Mouse (Mus musculus) embryonic facial prominence, embryonic 12.5 days (tissue): Measurements from ENCODE around the gene Retreg2. TPM values are rescaled to one million over a fixed set of nuclear protein-coding genes. Genes with fewer than 3 reads are reported as not detected.

Experiments
- ATAC-seq: fragments of 200-750 bp; cut with Nextera tagmentation; 2 replicates; pipeline ENCODE4 v1.8.0; 2017; ENCODE audit not compliant: insufficient number of reproducible peaks, insufficient read depth, low FRiP score, low TSS enrichment
- H3K27ac ChIP-seq: fragments of 300-500 bp; sonication (generic); 2 replicates; pipeline ENCODE4 v1.5.1; 2016; ENCODE audit warnings: mild to moderate bottlenecking
- H3K27me3 ChIP-seq: fragments of 300-500 bp; sonication (generic); 2 replicates; pipeline ENCODE4 v1.6.1; 2016; ENCODE audit warnings: mild to moderate bottlenecking, moderate library complexity
- H3K36me3 ChIP-seq: fragments of 300-500 bp; sonication (generic); 2 replicates; pipeline ENCODE4 v1.6.1; 2016; ENCODE audit warnings: mild to moderate bottlenecking
- H3K4me1 ChIP-seq: fragments of 300-500 bp; sonication (generic); 2 replicates; pipeline ENCODE4 v1.6.1; 2016
- H3K4me2 ChIP-seq: fragments of 300-500 bp; sonication (generic); replicated peaks from 2 replicates; pipeline ENCODE4 v1.6.1; 2016; ENCODE audit warnings: mild to moderate bottlenecking, moderate library complexity
- H3K4me3 ChIP-seq: fragments of 300-500 bp; sonication (generic); 2 replicates; pipeline ENCODE4 v1.5.1; 2016; ENCODE audit warnings: mild to moderate bottlenecking
- H3K9ac ChIP-seq: fragments of 300-500 bp; sonication (generic); 2 replicates; pipeline ENCODE4 v1.6.1; 2016; ENCODE audit warnings: mild to moderate bottlenecking, moderate library complexity
- H3K9me3 ChIP-seq: fragments of 300-500 bp; sonication (generic); 2 replicates; pipeline ENCODE4 v1.6.1; 2016; ENCODE audit warnings: mild to moderate bottlenecking, moderate library complexity
- WGBS: fragments of 180-500 bp; shearing (Covaris S2); methylation state at CpG from one replicate; pipeline ENCODE4 v1.1.7; 2016; 5-methylcytosine and 5-hydroxymethylcytosine counted together
- polyA plus RNA-seq: library from polyadenylated mRNA; unstranded; fragments of >200 nt; fragmentation: Nextera tagmentation; extraction: Ambion mirVana; gene quantifications from 2 replicates; pipeline ENCODE4 v1.2.1, GENCODE M21; 2016

The Retreg2 gene
- polyA plus RNA-seq, result 43.4 and 46.7 TPM in 2 replicates

- Histone ChIP-seq H3K4me3 (peak within 1 kb of the TSS; percentile 91), H3K4me1 (peaks cover 15% of the 10 kb centered on the region), H3K9me3 (no peaks in the 10 kb centered on the region), H3K9ac (peak within 1 kb of the TSS; percentile 92), H3K4me2 (peak within 1 kb of the TSS; percentile 92), H3K27me3 (no peaks in the 10 kb centered on the region), H3K36me3 (peaks cover 54% of the 10 kb centered on the region), H3K27ac (peak within 1 kb of the TSS; percentile 97)
- ATAC-seq, result peak; percentile 83
- WGBS, result under 1% methylated on average over 89 of the region's 91 CpGs
Observed at GRCm38 (mm10) chr1:75142301-75143261, at the start of gene Retreg2, which contains the start of gene Cnppd1. TSS of gene Retreg2 (plus strand) at chr1:75142778. TSS of gene Cnppd1 (minus strand) at chr1:75142711.

- WGBS, result 84% methylated on average over 3 of the region's 3 CpGs
Observed at GRCm38 (mm10) chr1:75122211-75122610, 20.4 kb upstream of the Retreg2 start.

GRCm38 (mm10) chr1:75124346-75125321 is 17.9 kb upstream of the Retreg2 start, which contains the start of gene Nhej1:
TSS of gene Nhej1 (minus strand) at chr1:75125200.
- H3K4me1 ChIP-seq, result 0 out of 2 replicates have a peak, but pooled peaks cover 4% of the 10 kb centered on the region
- peak within 1 kb of the TSS; percentile 53 for H3K9ac ChIP-seq
- H3K27me3 ChIP-seq, result no peaks in the 10 kb centered on the region
- no peaks in the 10 kb centered on the region for H3K36me3 ChIP-seq
- peak within 1 kb of the TSS; percentile 53 for H3K4me2 ChIP-seq
- peak within 1 kb of the TSS; percentile 97 for H3K27ac ChIP-seq
- ATAC-seq, result peak; percentile 89
- H3K9me3 ChIP-seq, result no peaks in the 10 kb centered on the region
- 1% methylated on average over 56 of the region's 56 CpGs for WGBS
- peak within 1 kb of the TSS; percentile 54 for H3K4me3 ChIP-seq

More at GRCm38 (mm10) chr1:75122211-75122610, 20.4 kb upstream of the Retreg2 start:
- H3K27me3 ChIP-seq, result no peaks in the 10 kb centered on the region
- no peak overlapping the region for H3K27ac ChIP-seq
- no peaks in the 10 kb centered on the region for H3K36me3 ChIP-seq
- 0 out of 2 replicates have a peak, but pooled peaks cover 4% of the 10 kb centered on the region for H3K4me1 ChIP-seq
- no peak overlapping the region for H3K4me3 ChIP-seq
- no peak overlapping the region for H3K9ac ChIP-seq
- no peak for ATAC-seq
- no peak overlapping the region for H3K4me2 ChIP-seq
- H3K9me3 ChIP-seq, result no peaks in the 10 kb centered on the region

- ATAC-seq, result no peak
- Histone ChIP-seq H3K9ac (peak overlapping the region; percentile 53; the same call in 1 of the 2 replicates), H3K4me3 (peak overlapping the region; percentile 54), H3K27me3 (no peaks in the 10 kb centered on the region; the same call in 1 of the 2 replicates), H3K27ac (peak overlapping the region; percentile 97; the same call in 1 of the 2 replicates), H3K9me3 (no peaks in the 10 kb centered on the region), H3K4me2 (peak overlapping the region; percentile 53), H3K36me3 (no peaks in the 10 kb centered on the region), H3K4me1 (0 out of 2 replicates have a peak, but pooled peaks cover 4% of the 10 kb centered on the region)
- 31% methylated on average over 5 of the region's 5 CpGs for WGBS
Observed at GRCm38 (mm10) chr1:75125418-75125817, 17.2 kb upstream of the Retreg2 start.

- 0 out of 2 replicates have a peak, but pooled peaks cover 4% of the 10 kb centered on the region for H3K4me1 ChIP-seq
- H3K27ac ChIP-seq, result no peak overlapping the region
- no peak for ATAC-seq
- H3K4me3 ChIP-seq, result no peak overlapping the region
- no peak overlapping the region for H3K9ac ChIP-seq
- H3K4me2 ChIP-seq, result no peak overlapping the region
- H3K27me3 ChIP-seq, result no peaks in the 10 kb centered on the region; the same call in 1 of the 2 replicates
- 80% methylated on average over 3 of the region's 3 CpGs for WGBS
- H3K9me3 ChIP-seq, result no peaks in the 10 kb centered on the region
- H3K36me3 ChIP-seq, result no peaks in the 10 kb centered on the region
Observed at GRCm38 (mm10) chr1:75128641-75129040, 13.9 kb upstream of the Retreg2 start.

- H3K27me3 ChIP-seq, result no peaks in the 10 kb centered on the region; the same call in 1 of the 2 replicates
- ATAC-seq, result no peak
- H3K4me2 ChIP-seq, result no peak within 1 kb of the TSS
- no peak within 1 kb of the TSS for H3K9ac ChIP-seq
- no peak within 1 kb of the TSS for H3K4me3 ChIP-seq
- peaks cover 36% of the 10 kb centered on the region for H3K36me3 ChIP-seq
- no peaks in the 10 kb centered on the region for H3K9me3 ChIP-seq
- H3K27ac ChIP-seq, result no peak within 1 kb of the TSS
- no peaks in the 10 kb centered on the region for H3K4me1 ChIP-seq
- 66% methylated on average over 12 of the region's 12 CpGs for WGBS
Observed at GRCm38 (mm10) chr1:75133421-75134207, 9.0 kb upstream of the Retreg2 start, which contains the start of gene Slc23a3. TSS of gene Slc23a3 (minus strand) at chr1:75133890.

- no peak for ATAC-seq
- Histone ChIP-seq H3K4me2 (no peak overlapping the region), H3K4me1 (peaks cover 11% of the 10 kb centered on the region), H3K36me3 (peaks cover 47% of the 10 kb centered on the region), H3K9me3 (no peaks in the 10 kb centered on the region), H3K9ac (no peak overlapping the region), H3K27ac (no peak overlapping the region), H3K27me3 (no peaks in the 10 kb centered on the region), H3K4me3 (no peak overlapping the region)
- 82% methylated on average over 6 of the region's 6 CpGs for WGBS
Observed at GRCm38 (mm10) chr1:75136293-75136692, 6.3 kb upstream of the Retreg2 start.

GRCm38 (mm10) chr1:75136730-75137129 is 5.8 kb upstream of the Retreg2 start:
- H3K4me1 ChIP-seq, result peaks cover 11% of the 10 kb centered on the region
- no peak overlapping the region for H3K4me2 ChIP-seq
- H3K36me3 ChIP-seq, result peaks cover 47% of the 10 kb centered on the region
- ATAC-seq, result no peak
- no peak overlapping the region for H3K4me3 ChIP-seq
- H3K9ac ChIP-seq, result no peak overlapping the region
- 78% methylated on average over 3 of the region's 3 CpGs for WGBS
- no peaks in the 10 kb centered on the region for H3K9me3 ChIP-seq
- H3K27ac ChIP-seq, result no peak overlapping the region
- no peaks in the 10 kb centered on the region for H3K27me3 ChIP-seq

- Histone ChIP-seq H3K4me2 (no peak overlapping the region), H3K27ac (no peak overlapping the region), H3K4me3 (no peak overlapping the region), H3K9ac (no peak overlapping the region), H3K4me1 (peaks cover 11% of the 10 kb centered on the region), H3K36me3 (peaks cover 47% of the 10 kb centered on the region), H3K9me3 (no peaks in the 10 kb centered on the region), H3K27me3 (no peaks in the 10 kb centered on the region)
- ATAC-seq, result no peak
- 94% methylated on average over 2 of the region's 2 CpGs for WGBS
Observed at GRCm38 (mm10) chr1:75138448-75138847, 4.1 kb upstream of the Retreg2 start.

- H3K27ac ChIP-seq, result no peak overlapping the region
Observed at GRCm38 (mm10) chr1:75140601-75141190, 1.9 kb upstream of the Retreg2 start.

More at GRCm38 (mm10) chr1:75140601-75141190, 1.9 kb upstream of the Retreg2 start:
- Histone ChIP-seq H3K36me3 (peaks cover 54% of the 10 kb centered on the region), H3K27me3 (no peaks in the 10 kb centered on the region), H3K4me2 (peak overlapping the region; percentile 92), H3K4me3 (peak overlapping the region; percentile 91), H3K4me1 (peaks cover 15% of the 10 kb centered on the region), H3K9ac (peak overlapping the region; percentile 92), H3K9me3 (no peaks in the 10 kb centered on the region)
- WGBS, result 61% methylated on average over 4 of the region's 4 CpGs
- ATAC-seq, result no peak
